Mouse (Mus musculus) G1E (cell line): ENCODE measurements around the gene Asb6.

Source experiments
- CTCF ChIP-seq: IDR thresholded peaks from 2 replicates; pipeline ENCODE4 v1.5.1; 2012; ENCODE audit warnings: low read depth, low read length, inconsistent platforms, mixed read lengths
- GATA1 ChIP-seq: IDR thresholded peaks from 2 replicates; pipeline ENCODE4 v1.6.1; 2012; ENCODE audit warnings: borderline replicate concordance, low read length, inconsistent platforms, mixed read lengths
- GATA2 ChIP-seq: IDR thresholded peaks from 2 replicates; pipeline ENCODE4 v1.6.1; 2012; ENCODE audit warnings: low read depth, low read length, inconsistent platforms, borderline replicate concordance
- POLR2AphosphoS5 ChIP-seq: IDR thresholded peaks from 2 replicates; pipeline ENCODE4 v1.6.1; 2012; ENCODE audit warnings: low read depth, low read length, inconsistent platforms; ENCODE audit not compliant: insufficient replicate concordance
- TAL1 ChIP-seq: conservative IDR thresholded peaks from 2 replicates; pipeline ENCODE4 v1.6.1; 2012; ENCODE audit warnings: low read depth, low read length, inconsistent platforms, mixed read lengths

DNA sequence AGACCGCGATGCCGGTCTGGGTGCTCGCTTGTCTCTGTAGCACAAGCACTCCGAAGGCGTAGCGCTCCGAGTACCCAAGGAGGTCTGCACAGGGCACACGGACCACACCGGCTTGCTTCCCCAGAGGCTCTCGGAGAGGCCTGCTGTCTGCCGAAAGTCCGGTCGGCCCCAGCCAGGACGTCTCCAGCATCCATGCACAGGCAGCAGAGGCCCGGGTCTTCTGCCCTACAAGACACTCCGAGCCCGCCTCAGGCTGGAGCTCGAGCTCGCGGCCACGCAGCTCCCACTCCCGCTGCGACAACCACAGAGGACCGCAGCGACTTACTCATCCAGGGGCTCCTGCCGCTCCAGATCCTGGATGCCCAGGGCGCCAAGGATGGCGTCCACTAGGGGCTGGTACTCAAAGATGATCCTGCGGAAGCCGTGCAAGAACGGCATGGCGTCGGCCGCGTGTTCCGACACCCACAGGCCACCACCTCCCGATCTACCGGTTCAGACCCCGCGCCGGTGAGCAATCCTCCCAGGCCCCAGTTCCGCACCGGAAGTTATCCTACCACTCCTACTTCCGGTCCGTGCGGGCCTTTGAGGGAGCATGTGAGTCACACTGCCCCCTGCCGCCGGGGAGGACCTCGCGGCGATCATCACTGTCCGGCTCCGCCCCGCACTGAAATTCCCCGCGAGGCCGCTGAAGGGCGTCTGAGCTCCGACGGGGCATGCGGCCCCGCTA, 2.2 kb downstream of the Asb6 start:
- TF ChIP-seq CTCF (peak; percentile 51; the same call in 1 of the 2 replicates), POLR2AphosphoS5 (no peak), GATA1 (no peak), TAL1 (no peak), GATA2 (no peak)
